Mouse (Mus musculus) lung, postnatal 4 days (tissue): Measurements from ENCODE around the gene Dpp8.
"Not testable (repeated sequence)": the region's sequence is repeated elsewhere in the genome, so short reads cannot be mapped to it uniquely, and the experiment has no call there.

ENCODE experiments used
- DNase-seq, 2 experiments: peaks; one replicate each; pipeline ENCODE4 v3.0.0; 2021

The Dpp8 gene

DNA sequence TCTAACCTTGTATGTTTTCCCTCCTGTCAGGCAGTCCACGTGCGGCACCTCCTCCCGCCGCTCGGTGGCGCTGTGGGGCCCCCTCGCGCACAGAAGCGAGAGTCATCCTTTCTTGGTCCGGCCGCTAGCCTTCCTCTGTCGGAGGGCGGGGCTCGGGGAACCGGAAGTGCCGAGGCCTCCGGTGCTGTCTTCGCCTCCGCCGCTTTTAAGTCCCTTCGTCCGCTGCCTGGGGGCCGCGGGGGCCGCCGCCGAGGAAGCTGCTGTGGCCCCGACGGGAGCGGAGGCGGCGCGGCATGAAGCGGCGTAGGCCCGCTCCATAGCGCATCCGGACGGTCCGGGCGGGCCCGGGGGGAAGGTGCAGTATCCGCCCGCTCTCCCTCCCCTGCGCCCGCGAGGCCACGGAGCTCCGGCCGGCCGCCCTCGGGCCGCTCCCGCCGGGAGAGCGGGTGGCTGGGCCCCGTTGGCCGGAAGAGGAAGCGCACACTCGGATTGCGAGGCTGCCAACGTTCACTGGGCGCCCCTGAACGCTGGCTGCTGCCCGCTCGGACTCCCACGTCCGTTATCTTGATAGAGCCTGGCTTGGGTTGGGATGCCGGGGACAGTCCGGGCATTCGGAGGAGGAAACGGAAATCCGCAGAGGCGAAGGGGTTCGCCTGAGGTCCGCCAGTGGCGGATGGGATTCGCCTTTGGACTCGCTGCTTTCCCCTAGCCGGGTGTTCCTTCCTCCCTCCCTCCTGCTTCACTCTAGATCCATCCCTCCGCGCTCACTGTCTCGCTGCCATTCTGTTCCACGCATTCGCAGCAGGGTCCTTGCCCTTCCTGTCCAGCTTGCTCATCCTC is at the start of gene Dpp8:
Gene Dpp8 (plus strand): TSS at position 146 of the 840 bp plus-strand sequence.
- peak; percentile 95 for DNase-seq

DNA sequence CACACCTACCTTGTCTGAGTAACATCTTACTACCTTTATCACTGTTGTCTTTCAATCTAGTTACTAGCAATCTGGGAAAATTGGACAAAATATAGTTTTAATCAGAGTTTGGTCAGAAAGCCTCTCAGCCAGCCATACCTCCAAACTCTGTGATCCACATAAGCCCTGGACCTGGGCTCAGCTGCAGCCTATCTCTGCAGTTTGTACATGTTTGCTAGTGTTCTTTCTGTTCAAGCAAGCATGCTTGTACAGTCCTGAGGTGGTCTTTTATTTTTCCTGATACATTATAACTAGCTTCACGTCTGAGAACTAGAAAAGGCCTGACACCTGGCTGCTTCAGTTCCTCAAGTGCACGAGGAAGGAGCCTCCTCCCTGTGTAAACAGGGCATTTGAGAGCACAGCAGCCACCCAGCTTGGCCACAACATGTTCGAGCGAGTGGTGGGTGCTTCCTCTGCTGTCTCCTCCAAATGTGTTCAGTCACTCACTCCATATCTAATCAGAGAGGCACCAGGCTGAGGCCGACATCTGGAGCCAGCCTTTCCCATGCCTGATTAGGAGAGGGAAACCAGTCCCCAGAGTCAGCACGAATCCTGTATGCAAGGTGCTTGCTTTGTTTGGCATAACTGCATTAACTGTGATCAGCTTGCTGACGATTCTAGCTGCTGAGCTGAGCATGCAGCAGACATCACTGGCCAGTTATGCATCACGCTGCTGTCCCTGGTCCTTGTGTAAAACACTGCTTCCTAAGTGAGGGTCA is 47.0 kb upstream of the Dpp8 start:
- DNase-seq: no peak

GRCm38 (mm10) chr9:64985807-64986206 is 46.4 kb upstream of the Dpp8 start:
- DNase-seq: no peak

- no peak for DNase-seq
These were observed 44.6 kb upstream of the Dpp8 start for GRCm38 (mm10) chr9:64987651-64988050.

GRCm38 (mm10) chr9:64988443-64988842 is 43.8 kb upstream of the Dpp8 start:
- no peak for DNase-seq

GRCm38 (mm10) chr9:64990291-64990690 is 41.9 kb upstream of the Dpp8 start:
- no peak for DNase-seq

DNA sequence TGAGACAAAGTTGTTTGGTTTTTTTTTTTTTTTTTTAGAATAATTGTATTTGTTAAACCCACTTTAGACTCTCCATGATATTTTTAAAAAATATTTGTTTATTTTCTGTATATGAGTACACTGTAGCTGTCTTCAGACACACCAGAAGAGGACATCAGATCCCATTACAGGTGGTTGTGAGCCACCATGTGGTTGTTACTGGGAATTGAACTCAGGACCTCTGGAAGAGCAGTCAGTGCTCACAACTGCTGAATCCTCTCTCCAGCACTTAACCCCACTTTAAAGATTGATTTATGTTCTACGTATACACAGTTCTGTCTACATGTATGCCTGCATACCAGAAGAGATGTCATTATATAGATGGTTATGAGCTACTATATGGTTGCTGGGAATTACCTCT is 36.8 kb upstream of the Dpp8 start:
- not testable (repeated sequence) for DNase-seq

GRCm38 (mm10) chr9:65001481-65001880 is 30.7 kb upstream of the Dpp8 start:
- DNase-seq: no peak

DNA sequence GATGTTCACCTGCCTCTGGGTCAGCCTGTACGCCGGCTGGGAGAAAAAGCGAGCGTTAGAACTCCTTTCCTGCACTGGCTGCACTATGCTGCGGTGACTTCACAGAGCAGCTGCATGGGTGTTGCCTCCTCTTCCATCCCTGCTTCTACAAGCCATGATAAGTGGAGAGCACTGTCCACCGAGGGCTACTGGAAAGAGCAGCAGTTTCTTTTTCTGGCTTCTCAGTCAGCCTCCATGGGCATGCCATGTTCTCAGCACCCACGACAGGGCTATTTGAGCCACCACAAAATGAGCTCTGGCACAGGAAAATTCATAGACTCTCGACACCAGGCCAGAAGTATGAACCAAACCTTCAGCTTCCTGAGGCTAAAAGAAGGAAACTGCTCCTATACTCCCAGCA is 26.5 kb upstream of the Dpp8 start:
- DNase-seq: no peak

- no peak for DNase-seq
These were observed 21.6 kb upstream of the Dpp8 start for GRCm38 (mm10) chr9:65010632-65011031.

GRCm38 (mm10) chr9:65011304-65011703 is 20.9 kb upstream of the Dpp8 start:
- peak; percentile 49 to 61 for DNase-seq

DNA sequence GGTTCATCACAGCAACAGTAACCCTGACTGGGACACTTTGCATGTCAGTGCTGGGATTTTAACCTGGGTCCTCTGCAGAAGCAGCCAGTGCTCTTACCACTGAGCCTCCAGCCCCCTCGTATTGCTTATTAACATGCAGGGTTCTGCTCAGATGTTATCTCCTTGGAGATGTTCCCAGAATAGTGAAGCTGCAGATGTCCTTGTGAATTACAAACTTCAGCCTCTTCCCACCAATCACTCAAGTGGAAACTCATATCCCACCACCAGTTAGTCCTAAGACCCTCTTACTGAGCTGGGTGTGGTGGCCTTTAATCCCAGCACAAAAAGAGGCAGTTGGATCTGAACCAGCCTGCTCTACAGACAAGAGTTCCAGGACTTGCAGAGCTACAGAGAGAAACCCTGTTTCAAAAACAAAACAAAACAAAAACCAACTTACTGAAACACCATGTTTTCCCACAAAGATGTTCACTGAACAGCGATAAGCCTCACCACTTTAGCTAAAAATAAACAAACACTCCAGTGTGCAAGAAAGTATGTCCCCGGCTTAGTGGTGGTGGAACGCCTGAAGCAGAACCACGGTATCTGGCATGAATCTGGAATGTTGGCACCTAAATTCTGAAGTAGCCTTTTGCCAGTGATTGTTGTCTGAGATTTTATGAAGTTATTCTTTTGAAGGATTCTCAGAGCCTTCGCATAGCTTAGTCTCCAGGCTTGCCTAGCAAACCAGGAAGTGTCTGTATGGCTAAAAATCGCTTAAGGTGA is 16.6 kb upstream of the Dpp8 start:
- no peak for DNase-seq

- DNase-seq: no peak
These were observed 15.8 kb upstream of the Dpp8 start for GRCm38 (mm10) chr9:65016241-65016977.

DNA sequence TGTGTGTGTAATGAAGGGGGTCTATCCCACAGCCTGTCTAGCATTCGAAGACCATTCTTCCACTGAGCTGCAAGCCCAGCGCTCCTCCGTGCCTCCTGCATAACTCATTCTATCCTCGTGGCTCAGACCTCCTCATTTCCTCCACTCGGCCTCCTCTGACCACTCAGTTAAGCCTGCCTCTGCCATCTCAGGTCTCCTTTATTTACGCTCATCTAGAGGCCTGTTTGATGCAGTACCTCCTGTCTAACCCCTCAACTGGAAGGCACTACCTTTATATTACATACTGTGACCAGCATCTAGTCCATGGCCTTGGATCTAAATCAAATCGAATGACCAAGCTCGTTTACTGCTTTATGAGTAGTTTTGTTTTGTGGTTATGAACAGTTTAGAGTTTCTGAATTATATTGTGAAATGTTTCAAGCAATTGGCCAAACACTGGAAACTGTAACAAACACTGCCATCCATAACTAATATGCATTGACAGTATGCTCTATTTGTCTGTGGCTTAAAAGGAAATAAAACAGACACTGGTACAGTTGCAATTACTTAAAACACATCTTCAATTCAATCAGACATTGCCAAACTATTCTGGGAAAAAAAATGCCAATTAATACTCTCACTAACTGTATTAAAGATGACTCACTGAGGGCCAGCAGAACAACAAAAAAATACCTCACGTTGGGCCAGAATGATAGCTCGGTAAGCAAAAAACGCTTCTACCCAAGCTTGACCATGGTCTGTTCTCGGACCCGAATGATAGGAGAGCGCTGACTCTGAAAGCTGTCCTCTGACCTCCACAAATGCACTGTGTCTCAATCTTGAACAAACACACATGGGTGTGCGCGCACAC is 15.0 kb upstream of the Dpp8 start:
- DNase-seq: no peak

DNA sequence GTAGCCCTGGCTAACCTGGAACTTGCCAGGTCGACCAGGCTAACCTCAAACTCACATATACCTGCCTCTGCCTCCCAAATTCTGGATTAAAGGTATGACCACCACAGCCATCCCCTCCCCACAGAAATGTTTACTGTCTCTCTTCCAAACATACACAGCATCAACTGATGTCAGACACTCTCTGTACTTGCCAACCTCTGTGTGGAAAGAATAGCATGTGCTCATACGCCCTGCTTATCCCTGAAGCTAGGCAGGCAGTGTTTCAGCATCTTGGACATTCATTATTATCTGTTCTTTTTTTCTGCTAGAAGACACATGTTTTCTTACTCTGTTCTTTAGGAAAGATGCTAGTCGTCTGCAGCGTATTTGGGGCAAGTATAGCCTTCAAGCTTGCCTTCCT is 14.3 kb upstream of the Dpp8 start:
- DNase-seq: no peak

- no peak for DNase-seq
These were observed 13.6 kb upstream of the Dpp8 start for GRCm38 (mm10) chr9:65018588-65019121.

- DNase-seq: no peak
These were observed 13.1 kb upstream of the Dpp8 start for GRCm38 (mm10) chr9:65019146-65019545.

DNA sequence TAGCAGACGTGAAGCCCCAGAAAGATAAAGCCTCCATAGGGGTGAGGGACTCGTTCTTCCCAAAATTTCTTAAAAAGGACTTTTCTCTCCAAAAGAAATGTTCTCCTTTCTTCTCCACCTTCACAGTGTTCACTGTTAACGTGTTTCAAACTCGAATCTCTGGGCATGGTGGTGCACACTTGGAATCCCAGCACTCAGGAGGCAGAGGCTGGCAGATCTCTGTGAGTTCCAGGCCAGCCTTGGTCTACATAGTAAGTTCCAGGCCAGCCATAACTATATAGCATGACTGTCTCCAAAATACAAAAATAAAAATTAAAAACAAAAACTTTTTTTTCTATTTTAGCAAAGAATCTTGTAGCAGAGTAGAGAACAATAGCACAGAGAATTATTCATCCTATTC is 12.1 kb upstream of the Dpp8 start:
- no peak for DNase-seq

DNA sequence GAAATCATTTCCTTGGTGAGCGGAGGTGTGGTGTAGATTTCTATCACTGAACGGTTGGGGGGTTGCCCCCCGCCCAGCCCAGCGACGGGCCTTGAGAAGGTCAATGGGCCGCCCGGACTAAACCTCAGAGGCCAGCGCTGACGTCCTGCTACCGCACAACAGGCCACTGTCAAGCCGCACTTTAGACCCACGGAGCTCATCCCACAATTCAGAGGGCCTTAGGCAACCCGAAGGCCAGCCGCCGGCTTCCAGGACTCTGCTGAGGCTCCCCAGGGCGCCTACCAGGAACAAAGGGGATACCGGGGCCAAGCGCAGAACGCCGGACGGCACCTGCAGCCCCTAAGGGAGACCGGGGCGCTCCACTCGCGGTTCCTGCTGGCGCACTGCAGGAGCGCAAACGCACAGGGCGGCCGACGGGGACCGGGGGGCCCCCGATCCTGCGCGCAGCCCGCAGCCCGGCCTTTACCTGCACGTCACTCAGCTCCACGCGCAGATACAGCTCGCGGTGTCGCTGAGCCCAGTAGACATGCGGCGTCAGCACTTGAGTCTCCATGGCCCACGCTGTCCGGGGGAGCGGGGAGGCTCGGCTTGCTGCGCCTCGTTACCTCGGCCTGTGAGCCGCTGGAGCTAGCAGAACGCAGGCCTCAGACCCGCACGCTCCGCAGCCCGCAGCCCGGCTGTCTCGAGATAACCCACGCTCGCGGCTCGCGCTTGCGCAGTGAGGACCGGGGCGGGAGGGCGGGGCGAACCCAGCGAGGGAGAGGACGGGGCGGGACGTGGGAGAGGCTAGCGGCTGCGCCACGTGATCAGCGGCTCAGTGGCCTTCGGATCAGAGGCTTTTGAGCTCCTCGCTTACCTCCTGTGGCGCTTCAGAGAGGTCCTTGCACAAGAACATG is 11.0 kb upstream of the Dpp8 start, which contains the start of gene Hacd3:
Gene Hacd3 (minus strand): TSS at position 703 of the 896 bp plus-strand sequence.
- peak; percentile 90 to 93 for DNase-seq

DNA sequence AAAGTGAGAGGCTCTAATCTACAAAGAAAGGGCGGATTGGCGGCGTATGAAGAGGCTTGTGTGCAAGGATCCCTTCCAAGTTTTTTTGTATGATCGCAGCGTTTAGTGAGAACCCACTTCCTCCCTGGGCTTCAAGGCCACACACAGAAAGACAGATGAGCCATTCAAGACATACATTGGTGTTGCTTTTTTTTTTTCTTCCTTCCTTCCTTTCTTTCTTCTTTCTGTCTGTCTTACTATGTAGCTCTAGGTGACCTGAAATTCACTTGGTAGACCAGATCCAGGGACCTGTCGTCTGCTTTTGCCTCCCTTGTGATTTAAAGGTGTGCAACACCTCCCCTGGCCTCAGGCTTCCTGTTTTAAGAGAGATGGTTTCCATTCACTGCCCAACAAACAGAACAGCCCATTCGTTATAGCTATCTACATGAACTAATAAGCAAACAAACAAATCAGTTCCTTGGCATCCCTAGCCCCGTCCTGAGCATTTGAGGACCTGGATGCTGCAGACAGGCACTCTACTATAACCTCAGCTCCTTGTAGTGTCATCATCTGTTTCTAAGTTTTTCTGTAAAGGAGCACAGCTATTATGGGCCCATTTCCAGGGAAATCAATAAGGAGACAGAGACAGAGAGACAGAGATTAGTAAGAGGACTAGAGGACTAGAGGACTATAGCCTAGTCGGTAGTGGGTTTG is 10.2 kb upstream of the Dpp8 start:
- no peak for DNase-seq
